Comparison of ENCODE assay signal across 9 mouse cellular contexts in the genomic region with DNA sequence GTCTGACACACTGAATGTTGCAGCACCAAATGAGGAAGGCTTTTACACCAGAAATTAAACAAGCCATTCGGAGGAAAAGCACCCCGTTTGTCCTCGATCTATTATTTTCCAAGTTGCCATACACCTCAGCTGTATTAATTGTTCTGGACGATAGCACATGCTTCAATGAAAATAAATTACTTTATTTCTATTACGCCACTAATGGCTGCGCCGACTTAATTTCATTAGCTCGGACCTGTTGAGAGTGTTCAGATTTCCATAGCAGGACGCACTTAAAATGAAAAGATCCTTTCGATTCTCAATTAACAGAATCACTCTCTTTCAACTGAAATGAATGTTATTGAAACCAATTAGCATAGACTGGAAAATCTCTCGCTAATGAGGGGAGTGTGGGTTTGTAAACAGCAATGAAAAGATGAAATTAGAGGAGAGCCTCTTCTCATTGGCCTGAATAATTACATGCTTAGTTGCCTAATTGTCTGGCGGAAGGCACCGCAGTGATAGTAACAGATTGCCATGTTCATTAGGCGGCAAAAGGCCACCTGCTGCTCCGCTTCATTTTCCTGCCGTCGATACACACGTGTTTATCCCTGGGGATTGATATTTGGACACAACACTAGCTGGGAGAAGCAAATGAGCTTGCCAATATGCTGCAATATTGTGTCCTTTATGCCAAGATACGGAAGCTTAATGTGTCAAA.
DNase-seq lines count a peak whose midpoint lies in the region; ATAC-seq lines count a peak whose summit lies in the region.
"Had no signal": no experiment of that assay in that cellular context is flagged by ENCODE, and none has a peak within 500 bp of the region (broad histone marks: within the 10 kb centered on the region; RNA-seq: fewer than 3 reads in every experiment).

No protein-coding gene starts in this region.

- H3K4me1 ChIP-seq in forebrain, embryonic 15.5 days, result peaks cover 17% of the 10 kb centered on the region
- H3K4me1 ChIP-seq in limb, embryonic 13.5 days, result peaks cover 25% of the 10 kb centered on the region

- H3K36me3 ChIP-seq in forebrain, embryonic 15.5 days, result no peaks in the 10 kb centered on the region
- no peaks in the 10 kb centered on the region for H3K36me3 ChIP-seq in limb, embryonic 13.5 days

- H3K9me3 ChIP-seq in forebrain, embryonic 15.5 days, result no peaks in the 10 kb centered on the region
- H3K9me3 ChIP-seq in limb, embryonic 13.5 days, result no peaks in the 10 kb centered on the region

- WGBS in forebrain, embryonic 15.5 days, result 7% methylated on average over 19 of the region's 19 CpGs
- 29% methylated on average over 19 of the region's 19 CpGs for WGBS in limb, embryonic 13.5 days

- H3K4me3 ChIP-seq in forebrain, embryonic 15.5 days, result peak overlapping the region; percentile 18
- H3K4me3 ChIP-seq in limb, embryonic 13.5 days, result peak overlapping the region; percentile 2; the same call in 1 of the 2 replicates

- ATAC-seq in forebrain, embryonic 15.5 days (replicated peaks), result peak; percentile 95
- no peak for ATAC-seq in limb, embryonic 13.5 days (ENCODE audit: low FRiP score, low read depth)

- peaks cover 74% of the 10 kb centered on the region for H3K27me3 ChIP-seq in forebrain, embryonic 15.5 days
- peaks cover 76% of the 10 kb centered on the region for H3K27me3 ChIP-seq in limb, embryonic 13.5 days

- H3K27ac ChIP-seq in forebrain, embryonic 15.5 days (replicated peaks), result no peak overlapping the region
- no peak overlapping the region for H3K27ac ChIP-seq in limb, embryonic 13.5 days
- H3K27ac ChIP-seq: macrophage had no signal

- H3K9ac ChIP-seq in forebrain, embryonic 15.5 days (replicated peaks), result no peak overlapping the region
- H3K9ac ChIP-seq in limb, embryonic 13.5 days, result no peak overlapping the region

- H3K4me2 ChIP-seq in forebrain, embryonic 15.5 days (replicated peaks), result peak overlapping the region; percentile 39
- peak overlapping the region; percentile 46 for H3K4me2 ChIP-seq in limb, embryonic 13.5 days (replicated peaks)

- peak; percentile 21 for DNase-seq in testis, postnatal 14 days (ENCODE audit: low spot score)
- DNase-seq in testis, postnatal 10 days (ENCODE audit: low spot score), result no peak
- DNase-seq in urinary bladder, postnatal 25 days (ENCODE audit: low spot score), result no peak
- no peak for DNase-seq in adrenal gland, adult 8-10 months
- DNase-seq in heart, adult 8-10 months (ENCODE audit: low spot score), result no peak
- DNase-seq: heart, postnatal 4 days had no signal
